Mouse (Mus musculus): ENCODE measurements around the gene Tomm20.

- TF ChIP-seq TAL1 (IDR thresholded peaks at IDR 0.05; ENCODE audit: low read length) (no peak), GATA1 (IDR thresholded peaks at IDR 0.05; ENCODE audit: low read length) (no peak)
These were observed 18.6 kb downstream of the Tomm20 start for GRCm38 (mm10) chr8:126927058-126927457.

Data from erythroblast, embryonic 14.5 days (primary cell).